Mouse (Mus musculus) heart, embryonic 11.5 days (tissue): ENCODE data around the gene Zmynd10. TPM values are rescaled to one million over a fixed set of nuclear protein-coding genes. Genes with fewer than 3 reads are reported as not detected.
"Not testable (repeated sequence)": the region's sequence is repeated elsewhere in the genome, so short reads cannot be mapped to it uniquely, and the experiment has no call there.

Source experiments
- ATAC-seq: fragments of 200-750 bp; cut with Nextera tagmentation; replicated peaks from 2 replicates; pipeline ENCODE4 v1.8.0; 2017; ENCODE audit warnings: moderate library complexity; ENCODE audit not compliant: insufficient number of reproducible peaks, low FRiP score, low TSS enrichment
- H3K27ac ChIP-seq: fragments of 300-500 bp; sonication (generic); 2 replicates; pipeline ENCODE4 v1.5.1; 2014; ENCODE audit warnings: mild to moderate bottlenecking, low read depth, low read length
- H3K27me3 ChIP-seq: fragments of 300-500 bp; sonication (generic); 2 replicates; pipeline ENCODE4 v1.6.1; 2014; ENCODE audit warnings: mild to moderate bottlenecking, low read length, mixed read lengths; ENCODE audit not compliant: control insufficient read depth, insufficient read depth
- H3K36me3 ChIP-seq: fragments of 300-500 bp; sonication (generic); 2 replicates; pipeline ENCODE4 v1.6.1; 2014; ENCODE audit warnings: mild to moderate bottlenecking, low read length, moderate library complexity, mixed read lengths; ENCODE audit not compliant: control insufficient read depth, insufficient read depth
- H3K4me1 ChIP-seq: fragments of 300-500 bp; sonication (generic); 2 replicates; pipeline ENCODE4 v1.6.1; 2014; ENCODE audit warnings: low read length; ENCODE audit not compliant: control insufficient read depth, insufficient read depth
- H3K4me2 ChIP-seq: fragments of 300-500 bp; sonication (generic); 2 replicates; pipeline ENCODE4 v1.6.1; 2014; ENCODE audit warnings: mild to moderate bottlenecking, moderate library complexity
- H3K4me3 ChIP-seq: fragments of 300-500 bp; sonication (generic); 2 replicates; pipeline ENCODE4 v1.5.1; 2014; ENCODE audit warnings: low read depth, low read length
- H3K9ac ChIP-seq: fragments of 300-500 bp; sonication (generic); 2 replicates; pipeline ENCODE4 v1.6.1; 2014; ENCODE audit warnings: mild to moderate bottlenecking, low read depth, low read length, moderate library complexity
- H3K9me3 ChIP-seq: fragments of 300-500 bp; sonication (generic); replicated peaks from 2 replicates; pipeline ENCODE4 v1.6.1; 2016; ENCODE audit warnings: low read length; ENCODE audit not compliant: control insufficient read depth
- WGBS: fragments of 180-500 bp; shearing (Covaris S2); extraction: QIAGEN DNeasy Blood & Tissue Kit; methylation state at CpG from one replicate; pipeline ENCODE4 v1.1.7; 2014; ENCODE audit not compliant: insufficient replicate concordance; 5-methylcytosine and 5-hydroxymethylcytosine counted together
- polyA plus RNA-seq: library from polyadenylated mRNA; unstranded; fragments of >200 nt; fragmentation: Nextera tagmentation; extraction: Ambion mirVana; gene quantifications from 2 replicates; pipeline ENCODE4 v1.2.1, GENCODE M21; 2014

Gene Zmynd10
- polyA plus RNA-seq, 1 experiment from 2014 or later = not detected

- peaks cover 14% of the 10 kb centered on the region for H3K27me3 ChIP-seq
- WGBS = under 1% methylated on average over 23 of the region's 23 CpGs
- peaks cover 22% of the 10 kb centered on the region for H3K36me3 ChIP-seq
- H3K4me1 ChIP-seq = peaks cover 43% of the 10 kb centered on the region
- peak overlapping the region; percentile 98 for H3K4me2 ChIP-seq
- H3K4me3 ChIP-seq = peak overlapping the region; percentile 84
- peak overlapping the region; percentile 98 for H3K27ac ChIP-seq
- H3K9ac ChIP-seq = peak overlapping the region; percentile 97
- peak; percentile 22; the same call in 1 of the 2 replicates for ATAC-seq
- H3K9me3 ChIP-seq = no peaks in the 10 kb centered on the region
These were observed 7.9 kb downstream of the Zmynd10 start for GRCm38 (mm10) chr9:107555031-107555457.

- no peak for ATAC-seq
- Histone ChIP-seq H3K36me3 (peaks cover 25% of the 10 kb centered on the region), H3K4me2 (peak overlapping the region; percentile 98), H3K4me3 (peak overlapping the region; percentile 84), H3K27me3 (peaks cover 7% of the 10 kb centered on the region), H3K9me3 (no peaks in the 10 kb centered on the region), H3K4me1 (peaks cover 41% of the 10 kb centered on the region), H3K9ac (peak overlapping the region; percentile 97), H3K27ac (peak overlapping the region; percentile 98)
- 32% methylated on average over 2 of the region's 2 CpGs for whole genome bisulfite sequencing
These were observed 8.6 kb downstream of the Zmynd10 start for GRCm38 (mm10) chr9:107555701-107556100.

GRCm38 (mm10) chr9:107556346-107556745 lies 9.2 kb downstream of the Zmynd10 start:
- Histone ChIP-seq H3K9me3 (no peaks in the 10 kb centered on the region), H3K27ac (no peak overlapping the region), H3K9ac (peak overlapping the region; percentile 97; the same call in 1 of the 2 replicates), H3K4me1 (peaks cover 35% of the 10 kb centered on the region), H3K4me2 (peak overlapping the region; percentile 98), H3K4me3 (peak overlapping the region; percentile 84), H3K36me3 (peaks cover 30% of the 10 kb centered on the region), H3K27me3 (peaks cover 3% of the 10 kb centered on the region; the same call in 1 of the 2 replicates)
- ATAC-seq = no peak
- 64% methylated on average over 3 of the region's 3 CpGs for WGBS

- no peaks in the 10 kb centered on the region for H3K9me3 ChIP-seq
- peaks cover 23% of the 10 kb centered on the region for H3K4me1 ChIP-seq
- peak; percentile 88 for ATAC-seq
- H3K4me2 ChIP-seq = peak within 1 kb of the TSS; percentile 80
- H3K27ac ChIP-seq = peak within 1 kb of the TSS; percentile 63
- under 1% methylated on average over 46 of the region's 46 CpGs for WGBS
- peak within 1 kb of the TSS; percentile 90 for H3K4me3 ChIP-seq
- peak within 1 kb of the TSS; percentile 82 for H3K9ac ChIP-seq
- peaks cover 30% of the 10 kb centered on the region for H3K36me3 ChIP-seq
- no peaks in the 10 kb centered on the region for H3K27me3 ChIP-seq
These were observed 16.0 kb downstream of the Zmynd10 start, which contains the start of gene Tusc2 for GRCm38 (mm10) chr9:107563029-107563581. Gene Tusc2 (plus strand): TSS chr9:107563255.

- not testable (repeated sequence) for H3K27me3 ChIP-seq, H3K4me3 ChIP-seq, ATAC-seq, H3K9ac ChIP-seq, H3K9me3 ChIP-seq
- Histone ChIP-seq H3K36me3 (peaks cover 21% of the 10 kb centered on the region), H3K4me1 (peaks cover 32% of the 10 kb centered on the region), H3K27ac (0 out of 2 replicates have a peak overlapping the region, but pooled peaks have one; percentile 4), H3K4me2 (0 out of 2 replicates have a peak overlapping the region, but pooled peaks have one; percentile 14)
- 43% methylated on average over 5 of the region's 5 CpGs for WGBS
These were observed 18.5 kb downstream of the Zmynd10 start for GRCm38 (mm10) chr9:107565556-107565955.

- Histone ChIP-seq H3K9me3 (no peaks in the 10 kb centered on the region), H3K9ac (0 out of 2 replicates have a peak overlapping the region, but pooled peaks have one; percentile 39), H3K4me2 (peak overlapping the region; percentile 93), H3K4me1 (peaks cover 38% of the 10 kb centered on the region), H3K36me3 (peaks cover 19% of the 10 kb centered on the region), H3K27ac (peak overlapping the region; percentile 86), H3K27me3 (no peaks in the 10 kb centered on the region), H3K4me3 (0 out of 2 replicates have a peak overlapping the region, but pooled peaks have one; percentile 10)
- 49% methylated on average over 15 of the region's 15 CpGs for WGBS
- no peak for ATAC-seq
These were observed 19.1 kb downstream of the Zmynd10 start for GRCm38 (mm10) chr9:107566041-107566709.

- Histone ChIP-seq H3K36me3 (peaks cover 16% of the 10 kb centered on the region), H3K27ac (peak overlapping the region; percentile 86), H3K9me3 (no peaks in the 10 kb centered on the region), H3K4me3 (peak overlapping the region; percentile 3; the same call in 1 of the 2 replicates), H3K27me3 (no peaks in the 10 kb centered on the region), H3K4me2 (peak overlapping the region; percentile 93), H3K4me1 (peaks cover 44% of the 10 kb centered on the region), H3K9ac (no peak overlapping the region)
- ATAC-seq = no peak
- WGBS = 62% methylated on average over 3 of the region's 3 CpGs
These were observed 19.8 kb downstream of the Zmynd10 start for GRCm38 (mm10) chr9:107566855-107567254.

GRCm38 (mm10) chr9:107567702-107568319 lies 20.7 kb downstream of the Zmynd10 start, which contains the start of gene Hyal2:
Gene Hyal2 (plus strand): TSS chr9:107567945.
- H3K36me3 ChIP-seq = peaks cover 16% of the 10 kb centered on the region
- H3K27me3 ChIP-seq = no peaks in the 10 kb centered on the region
- H3K27ac ChIP-seq = peak within 1 kb of the TSS; percentile 86
- peaks cover 46% of the 10 kb centered on the region for H3K4me1 ChIP-seq
- WGBS = 9% methylated on average over 18 of the region's 18 CpGs
- peak within 1 kb of the TSS; percentile 92 for H3K9ac ChIP-seq
- no peak for ATAC-seq
- no peaks in the 10 kb centered on the region for H3K9me3 ChIP-seq
- peak within 1 kb of the TSS; percentile 85 for H3K4me3 ChIP-seq
- H3K4me2 ChIP-seq = peak within 1 kb of the TSS; percentile 93
